Mouse (Mus musculus): ENCODE results near the gene Cic. TPM values are rescaled to one million over a fixed set of nuclear protein-coding genes. Genes with fewer than 3 reads are reported as not detected.
A peak's percentile ranks its signal among the peaks of the same experiment; 100 is the strongest.

Cic gene
- polyA plus RNA-seq, 1 experiment from 2014 or later, result 36.0 TPM

- Histone ChIP-seq H3K27ac (ENCODE audit: low read depth, low read length) (peak overlapping the region; percentile 68), H3K4me1 (ENCODE audit: control insufficient read depth, insufficient read depth, low read length) (peaks cover 14% of the 10 kb centered on the region), H3K4me3 (ENCODE audit: low read length) (peak overlapping the region; percentile 60), H3K27me3 (ENCODE audit: control insufficient read depth, insufficient read depth, low read length) (no peaks in the 10 kb centered on the region), H3K9ac (ENCODE audit: low read depth, low read length) (peak overlapping the region; percentile 42; the same call in 1 of the 2 replicates), H3K4me2 (replicated peaks; ENCODE audit: low read depth, low read length) (peak overlapping the region; percentile 66), H3K36me3 (ENCODE audit: control insufficient read depth, insufficient read depth, low read length) (peaks cover 31% of the 10 kb centered on the region), H3K9me3 (ENCODE audit: control insufficient read depth, low read length) (no peaks in the 10 kb centered on the region)
- 4% methylated on average over 30 of the region's 30 CpGs for WGBS
- ATAC-seq (ENCODE audit: low FRiP score, low TSS enrichment), result peak; percentile 40
These were observed 28.5 kb upstream of the Cic start for GRCm38 (mm10) chr7:25238829-25239623.

GRCm38 (mm10) chr7:25240631-25241030 lies 26.9 kb upstream of the Cic start:
- 71% methylated on average over 7 of the region's 7 CpGs for WGBS
- H3K27me3 ChIP-seq (ENCODE audit: control insufficient read depth, insufficient read depth, low read length), result no peaks in the 10 kb centered on the region
- no peak overlapping the region for H3K27ac ChIP-seq (ENCODE audit: low read depth, low read length)
- H3K36me3 ChIP-seq (ENCODE audit: control insufficient read depth, insufficient read depth, low read length), result peaks cover 34% of the 10 kb centered on the region
- ATAC-seq (ENCODE audit: low FRiP score, low TSS enrichment), result no peak
- no peak overlapping the region for H3K9ac ChIP-seq (ENCODE audit: low read depth, low read length)
- no peak overlapping the region for H3K4me2 ChIP-seq (replicated peaks; ENCODE audit: low read depth, low read length)
- H3K4me1 ChIP-seq (ENCODE audit: control insufficient read depth, insufficient read depth, low read length), result peaks cover 25% of the 10 kb centered on the region
- no peak overlapping the region for H3K4me3 ChIP-seq (ENCODE audit: low read length)
- no peaks in the 10 kb centered on the region for H3K9me3 ChIP-seq (ENCODE audit: control insufficient read depth, low read length)

GRCm38 (mm10) chr7:25241062-25241461 lies 26.4 kb upstream of the Cic start:
- H3K4me2 ChIP-seq (replicated peaks; ENCODE audit: low read depth, low read length), result no peak overlapping the region
- no peak for ATAC-seq (ENCODE audit: low FRiP score, low TSS enrichment)
- peaks cover 26% of the 10 kb centered on the region for H3K4me1 ChIP-seq (ENCODE audit: control insufficient read depth, insufficient read depth, low read length)
- no peak overlapping the region for H3K9ac ChIP-seq (ENCODE audit: low read depth, low read length)
- H3K27ac ChIP-seq (ENCODE audit: low read depth, low read length), result no peak overlapping the region
- H3K4me3 ChIP-seq (ENCODE audit: low read length), result no peak overlapping the region
- WGBS, result 32% methylated on average over 2 of the region's 2 CpGs
- H3K36me3 ChIP-seq (ENCODE audit: control insufficient read depth, insufficient read depth, low read length), result peaks cover 38% of the 10 kb centered on the region
- no peaks in the 10 kb centered on the region for H3K9me3 ChIP-seq (ENCODE audit: control insufficient read depth, low read length)
- no peaks in the 10 kb centered on the region for H3K27me3 ChIP-seq (ENCODE audit: control insufficient read depth, insufficient read depth, low read length)

- ATAC-seq (ENCODE audit: low FRiP score, low TSS enrichment), result no peak
- WGBS, result 91% methylated on average over 4 of the region's 4 CpGs
- Histone ChIP-seq H3K4me1 (ENCODE audit: control insufficient read depth, insufficient read depth, low read length) (peaks cover 41% of the 10 kb centered on the region), H3K36me3 (ENCODE audit: control insufficient read depth, insufficient read depth, low read length) (peaks cover 41% of the 10 kb centered on the region), H3K9me3 (ENCODE audit: control insufficient read depth, low read length) (no peaks in the 10 kb centered on the region), H3K27me3 (ENCODE audit: control insufficient read depth, insufficient read depth, low read length) (no peaks in the 10 kb centered on the region), H3K4me3 (ENCODE audit: low read length) (no peak overlapping the region), H3K27ac (ENCODE audit: low read depth, low read length) (no peak overlapping the region), H3K9ac (ENCODE audit: low read depth, low read length) (no peak overlapping the region), H3K4me2 (replicated peaks; ENCODE audit: low read depth, low read length) (no peak overlapping the region)
These were observed 24.1 kb upstream of the Cic start for GRCm38 (mm10) chr7:25243361-25243760.

GRCm38 (mm10) chr7:25244562-25245369 lies 22.7 kb upstream of the Cic start:
- no peak overlapping the region for H3K27ac ChIP-seq (ENCODE audit: low read depth, low read length)

GRCm38 (mm10) chr7:25246079-25246758 lies 21.3 kb upstream of the Cic start:
- peaks cover 41% of the 10 kb centered on the region for H3K36me3 ChIP-seq (ENCODE audit: control insufficient read depth, insufficient read depth, low read length)
- ATAC-seq (ENCODE audit: low FRiP score, low TSS enrichment), result no peak
- no peaks in the 10 kb centered on the region for H3K9me3 ChIP-seq (ENCODE audit: control insufficient read depth, low read length)
- peak overlapping the region; percentile 94 for H3K4me2 ChIP-seq (replicated peaks; ENCODE audit: low read depth, low read length)
- H3K4me1 ChIP-seq (ENCODE audit: control insufficient read depth, insufficient read depth, low read length), result peaks cover 38% of the 10 kb centered on the region
- H3K4me3 ChIP-seq (ENCODE audit: low read length), result peak overlapping the region; percentile 73
- 46% methylated on average over 20 of the region's 20 CpGs for WGBS
- peak overlapping the region; percentile 27; the same call in 1 of the 2 replicates for H3K27ac ChIP-seq (ENCODE audit: low read depth, low read length)
- H3K9ac ChIP-seq (ENCODE audit: low read depth, low read length), result peak overlapping the region; percentile 90; the same call in 1 of the 2 replicates
- H3K27me3 ChIP-seq (ENCODE audit: control insufficient read depth, insufficient read depth, low read length), result no peaks in the 10 kb centered on the region

More at GRCm38 (mm10) chr7:25244562-25245369, 22.7 kb upstream of the Cic start:
- Histone ChIP-seq H3K9me3 (ENCODE audit: control insufficient read depth, low read length) (no peaks in the 10 kb centered on the region), H3K36me3 (ENCODE audit: control insufficient read depth, insufficient read depth, low read length) (peaks cover 41% of the 10 kb centered on the region), H3K4me2 (replicated peaks; ENCODE audit: low read depth, low read length) (no peak overlapping the region), H3K4me1 (ENCODE audit: control insufficient read depth, insufficient read depth, low read length) (peaks cover 38% of the 10 kb centered on the region), H3K27me3 (ENCODE audit: control insufficient read depth, insufficient read depth, low read length) (no peaks in the 10 kb centered on the region), H3K4me3 (ENCODE audit: low read length) (no peak overlapping the region), H3K9ac (ENCODE audit: low read depth, low read length) (no peak overlapping the region)
- WGBS, result 89% methylated on average over 30 of the region's 30 CpGs
- ATAC-seq (ENCODE audit: low FRiP score, low TSS enrichment), result no peak

- H3K4me3 ChIP-seq (ENCODE audit: low read length), result peak overlapping the region; percentile 73
- H3K9ac ChIP-seq (ENCODE audit: low read depth, low read length), result peak overlapping the region; percentile 90
- WGBS, result 25% methylated on average over 4 of the region's 4 CpGs
- H3K9me3 ChIP-seq (ENCODE audit: control insufficient read depth, low read length), result no peaks in the 10 kb centered on the region
- H3K27ac ChIP-seq (ENCODE audit: low read depth, low read length), result peak overlapping the region; percentile 99; the same call in 1 of the 2 replicates
- no peaks in the 10 kb centered on the region for H3K27me3 ChIP-seq (ENCODE audit: control insufficient read depth, insufficient read depth, low read length)
- ATAC-seq (ENCODE audit: low FRiP score, low TSS enrichment), result no peak
- peak overlapping the region; percentile 94 for H3K4me2 ChIP-seq (replicated peaks; ENCODE audit: low read depth, low read length)
- peaks cover 44% of the 10 kb centered on the region for H3K4me1 ChIP-seq (ENCODE audit: control insufficient read depth, insufficient read depth, low read length)
- H3K36me3 ChIP-seq (ENCODE audit: control insufficient read depth, insufficient read depth, low read length), result peaks cover 41% of the 10 kb centered on the region
These were observed 20.8 kb upstream of the Cic start for GRCm38 (mm10) chr7:25246759-25247137.

- WGBS, result 10% methylated on average over 3 of the region's 3 CpGs
- H3K36me3 ChIP-seq (ENCODE audit: control insufficient read depth, insufficient read depth, low read length), result peaks cover 38% of the 10 kb centered on the region
- peak overlapping the region; percentile 99 for H3K27ac ChIP-seq (ENCODE audit: low read depth, low read length)
- peak overlapping the region; percentile 73 for H3K4me3 ChIP-seq (ENCODE audit: low read length)
- H3K9me3 ChIP-seq (ENCODE audit: control insufficient read depth, low read length), result no peaks in the 10 kb centered on the region
- H3K9ac ChIP-seq (ENCODE audit: low read depth, low read length), result peak overlapping the region; percentile 90
- H3K4me2 ChIP-seq (replicated peaks; ENCODE audit: low read depth, low read length), result peak overlapping the region; percentile 94
- no peak for ATAC-seq (ENCODE audit: low FRiP score, low TSS enrichment)
- H3K4me1 ChIP-seq (ENCODE audit: control insufficient read depth, insufficient read depth, low read length), result peaks cover 47% of the 10 kb centered on the region
- H3K27me3 ChIP-seq (ENCODE audit: control insufficient read depth, insufficient read depth, low read length), result no peaks in the 10 kb centered on the region
These were observed 20.0 kb upstream of the Cic start for GRCm38 (mm10) chr7:25247498-25247897.

Data from kidney, embryonic 14.5 days (tissue).